Mouse (Mus musculus) lung, embryonic 14.5 days (tissue): Measurements from ENCODE around the gene Setd5. TPM values are rescaled to one million over a fixed set of nuclear protein-coding genes. Genes with fewer than 3 reads are reported as not detected.
A peak's percentile ranks its signal among the peaks of the same experiment; 100 is the strongest.

Source experiments
- ATAC-seq: fragments of 200-750 bp; cut with Nextera tagmentation; 2 replicates; pipeline ENCODE4 v1.8.0; 2017; ENCODE audit warnings: mild to moderate bottlenecking, moderate TSS enrichment, moderate library complexity; ENCODE audit not compliant: insufficient read depth
- DNase-seq: peaks from one replicate; pipeline ENCODE4 v3.0.0-alpha.2; 2015
- H3K27ac ChIP-seq: fragments of 300-500 bp; sonication (generic); 2 replicates; pipeline ENCODE4 v1.5.1; 2014; ENCODE audit warnings: low read depth, mild to moderate bottlenecking, moderate library complexity
- H3K27me3 ChIP-seq: fragments of 300-500 bp; sonication (generic); 2 replicates; pipeline ENCODE4 v1.6.1; 2014; ENCODE audit warnings: low read length, control low read depth; ENCODE audit not compliant: insufficient read depth
- H3K36me3 ChIP-seq: fragments of 300-500 bp; sonication (generic); 2 replicates; pipeline ENCODE4 v1.6.1; 2014; ENCODE audit warnings: control low read depth; ENCODE audit not compliant: insufficient read depth
- H3K4me1 ChIP-seq: fragments of 300-500 bp; sonication (generic); 2 replicates; pipeline ENCODE4 v1.6.1; 2014; ENCODE audit warnings: antibody characterized with exemption, control low read depth; ENCODE audit not compliant: insufficient read depth
- H3K4me2 ChIP-seq: fragments of 300-500 bp; sonication (generic); 2 replicates; pipeline ENCODE4 v1.6.1; 2014; ENCODE audit warnings: mild to moderate bottlenecking
- H3K4me3 ChIP-seq: fragments of 300-500 bp; sonication (generic); 2 replicates; pipeline ENCODE4 v1.5.1; 2014; ENCODE audit warnings: low read depth, low read length
- H3K9ac ChIP-seq: fragments of 300-500 bp; sonication (generic); 2 replicates; pipeline ENCODE4 v1.6.1; 2014
- H3K9me3 ChIP-seq: fragments of 300-500 bp; sonication (generic); 2 replicates; pipeline ENCODE4 v1.6.1; 2016; ENCODE audit warnings: low read depth, low read length, control low read depth
- CTCF ChIP-seq: IDR thresholded peaks from 2 replicates; pipeline ENCODE4 v1.5.1; 2016; ENCODE audit warnings: antibody characterized with exemption, low read depth
- WGBS: fragments of 180-500 bp; shearing (Covaris S2); extraction: QIAGEN DNeasy Blood & Tissue Kit; methylation state at CpG from one replicate; pipeline ENCODE4 v1.1.7; 2014; 5-methylcytosine and 5-hydroxymethylcytosine counted together
- polyA plus RNA-seq: library from polyadenylated mRNA; unstranded; fragments of >200 nt; fragmentation: Nextera tagmentation; extraction: Ambion mirVana; gene quantifications from 2 replicates; pipeline ENCODE4 v1.2.1, GENCODE M21; 2014

The Setd5 gene
- polyA plus RNA-seq, 1 experiment from 2014 or later: 96.9 TPM

DNA sequence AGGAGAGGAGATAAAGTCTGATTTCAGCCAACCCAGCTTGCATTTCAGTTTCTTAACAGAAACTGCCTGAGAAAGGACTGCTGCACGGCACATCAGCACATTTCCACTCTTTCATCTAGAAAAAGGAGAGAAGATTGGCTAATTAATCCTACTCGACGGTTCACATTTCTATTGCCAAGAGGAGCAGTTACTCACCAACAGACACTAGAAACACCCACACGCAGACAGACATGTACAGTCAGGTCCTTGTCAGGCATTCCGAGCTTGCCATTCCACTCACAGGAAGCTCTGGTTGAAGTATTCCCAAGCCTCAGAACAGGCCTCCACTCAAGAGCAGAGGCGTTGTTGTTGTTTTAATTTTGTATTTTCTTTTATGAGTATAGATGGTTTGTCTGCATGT is 42.7 kb upstream of the Setd5 start:
- H3K36me3 ChIP-seq: no peaks in the 10 kb centered on the region
- no peak for TF ChIP-seq CTCF
- WGBS: 77% methylated on average over 6 of the region's 6 CpGs
- no peaks in the 10 kb centered on the region for H3K27me3 ChIP-seq
- no peak overlapping the region for H3K4me3 ChIP-seq
- no peak overlapping the region for H3K9ac ChIP-seq
- H3K4me1 ChIP-seq: 0 out of 2 replicates have a peak, but pooled peaks cover 3% of the 10 kb centered on the region
- no peak overlapping the region for H3K27ac ChIP-seq
- DNase-seq: no peak
- no peaks in the 10 kb centered on the region for H3K9me3 ChIP-seq
- no peak overlapping the region for H3K4me2 ChIP-seq
- no peak for ATAC-seq

DNA sequence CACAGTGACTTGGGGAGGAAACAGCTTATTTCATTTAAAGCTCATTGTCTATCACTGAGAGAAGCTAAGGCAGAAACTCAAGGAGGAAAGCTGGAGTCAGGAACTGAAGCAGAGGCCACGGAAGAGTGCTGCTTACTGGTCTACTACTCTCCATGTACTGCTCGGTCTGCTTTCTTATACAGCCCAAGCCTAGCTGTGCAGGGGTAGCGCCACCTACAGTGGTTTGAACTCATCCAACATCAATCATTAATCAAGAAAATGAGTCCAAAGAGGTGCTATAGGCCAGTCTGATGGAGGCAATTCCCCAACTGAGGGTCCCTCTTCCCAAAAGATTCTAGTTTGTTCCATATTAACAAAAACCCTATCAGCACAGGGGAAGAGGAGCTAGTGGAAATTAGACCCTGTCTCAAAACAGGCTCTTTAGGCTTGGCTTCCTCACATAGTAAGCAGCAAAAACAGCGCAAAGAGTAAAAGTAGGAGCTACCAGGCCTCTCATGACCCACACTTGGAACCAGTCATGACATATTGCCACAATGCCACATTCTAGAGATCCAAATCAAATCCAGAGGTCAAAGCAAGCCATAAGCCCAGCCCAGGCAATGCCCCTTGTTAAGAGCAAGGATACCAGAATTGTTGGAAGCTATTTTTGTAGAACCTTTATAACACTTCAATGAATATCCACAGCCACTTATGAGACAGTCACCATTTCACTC is 40.5 kb upstream of the Setd5 start:
- H3K27me3 ChIP-seq: no peaks in the 10 kb centered on the region
- ATAC-seq (no peak), DNase-seq (no peak)
- no peaks in the 10 kb centered on the region for H3K36me3 ChIP-seq
- WGBS: 64% methylated on average over 4 of the region's 4 CpGs
- H3K4me2 ChIP-seq: no peak overlapping the region
- 0 out of 2 replicates have a peak, but pooled peaks cover 3% of the 10 kb centered on the region for H3K4me1 ChIP-seq
- no peaks in the 10 kb centered on the region for H3K9me3 ChIP-seq
- H3K9ac ChIP-seq: no peak overlapping the region
- no peak overlapping the region for H3K27ac ChIP-seq
- no peak for TF ChIP-seq CTCF
- no peak overlapping the region for H3K4me3 ChIP-seq

DNA sequence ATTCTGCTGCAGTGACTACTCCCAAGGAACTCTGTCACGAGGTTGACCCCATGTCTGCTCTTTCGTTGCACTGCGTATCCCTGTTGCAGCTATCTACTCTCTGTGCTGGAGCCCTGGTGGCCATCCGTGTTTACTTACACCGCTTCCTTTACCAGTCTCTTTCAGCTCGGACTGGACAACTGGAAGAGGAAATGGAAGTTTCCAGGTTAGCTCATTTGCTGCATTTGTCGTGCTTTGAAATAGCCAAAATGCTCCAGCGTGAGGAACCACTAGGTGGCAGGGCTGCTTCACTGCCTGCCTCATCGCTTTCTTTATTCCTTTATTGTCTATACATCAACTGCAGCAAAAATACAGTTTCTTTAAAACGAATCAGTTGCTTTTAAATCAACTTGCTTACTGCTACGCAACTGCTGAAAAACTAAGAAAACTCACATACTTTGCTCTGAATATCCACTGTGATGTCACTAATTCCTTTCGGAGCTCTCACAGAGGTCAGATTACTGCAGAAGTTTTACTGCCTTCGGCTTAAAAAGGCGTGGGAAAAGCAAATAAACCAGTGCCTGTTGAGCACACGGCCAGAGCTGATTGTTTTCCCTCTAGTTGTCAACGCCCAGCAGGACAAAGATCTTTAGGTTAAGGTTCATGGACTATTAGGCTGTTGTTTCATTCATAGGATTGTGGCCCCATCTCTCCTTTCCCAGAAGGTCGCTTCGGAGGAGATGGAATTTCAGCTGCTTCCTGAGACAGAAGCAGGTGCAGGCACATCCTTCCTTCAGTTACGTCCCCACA is 39.0 kb upstream of the Setd5 start:
- Histone ChIP-seq H3K4me1 (0 out of 2 replicates have a peak, but pooled peaks cover 3% of the 10 kb centered on the region), H3K36me3 (no peaks in the 10 kb centered on the region), H3K9ac (peak overlapping the region; percentile 35), H3K4me3 (peak overlapping the region; percentile 19), H3K27ac (peak overlapping the region; percentile 52; the same call in 1 of the 2 replicates), H3K9me3 (no peaks in the 10 kb centered on the region), H3K4me2 (peak overlapping the region; percentile 58), H3K27me3 (no peaks in the 10 kb centered on the region)
- peak; percentile 86 for DNase-seq
- 7% methylated on average over 19 of the region's 19 CpGs for WGBS
- TF ChIP-seq CTCF: peak; percentile 97
- peak; percentile 70 for ATAC-seq

DNA sequence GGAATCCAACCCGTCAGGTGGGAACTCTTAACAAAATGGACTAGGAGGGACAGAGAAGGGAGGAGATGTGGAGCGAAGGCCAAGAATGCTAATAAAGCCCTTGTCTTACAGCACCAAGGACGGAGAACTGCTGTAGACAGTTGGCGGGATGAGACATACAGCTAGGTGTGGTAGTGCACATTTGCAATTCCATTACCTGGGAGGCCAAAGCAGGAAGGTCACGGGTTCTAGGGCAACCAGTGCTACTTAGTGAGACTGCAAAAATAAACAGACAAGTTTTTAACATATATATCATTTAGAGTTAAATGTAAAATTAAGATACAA is 38.5 kb upstream of the Setd5 start:
- peak overlapping the region; percentile 58 for H3K4me2 ChIP-seq
- no peak for DNase-seq

DNA sequence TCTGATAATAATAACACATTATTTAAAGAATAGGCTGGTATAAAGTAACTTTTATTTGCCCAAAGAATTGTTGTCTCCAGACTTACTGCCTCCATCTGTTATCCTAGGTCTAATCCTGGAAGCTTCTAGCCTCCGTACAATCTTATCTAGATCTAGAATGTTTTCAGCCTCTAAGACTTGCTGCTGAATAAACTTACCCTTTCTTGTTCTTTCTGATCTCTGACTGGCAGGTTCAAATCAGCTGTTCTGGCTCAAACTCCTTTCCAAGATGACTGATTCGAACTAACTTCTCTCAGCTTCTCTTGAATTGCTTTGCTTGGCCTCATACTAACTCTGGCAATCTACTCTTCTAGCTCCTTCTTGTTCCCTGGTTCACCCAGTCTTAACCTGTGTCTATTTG is 36.8 kb upstream of the Setd5 start:
- 65% methylated on average over 2 of the region's 2 CpGs for WGBS
- no peaks in the 10 kb centered on the region for H3K27me3 ChIP-seq
- no peaks in the 10 kb centered on the region for H3K36me3 ChIP-seq
- no peak overlapping the region for H3K27ac ChIP-seq
- no peak overlapping the region for H3K4me3 ChIP-seq
- ATAC-seq: no peak
- no peak for DNase-seq
- H3K4me1 ChIP-seq: 0 out of 2 replicates have a peak, but pooled peaks cover 7% of the 10 kb centered on the region
- H3K9ac ChIP-seq: no peak overlapping the region
- H3K4me2 ChIP-seq: no peak overlapping the region
- no peak for TF ChIP-seq CTCF
- no peaks in the 10 kb centered on the region for H3K9me3 ChIP-seq

More for the DNA sequence above, 38.5 kb upstream of the Setd5 start:
- Histone ChIP-seq H3K36me3 (no peaks in the 10 kb centered on the region), H3K4me1 (0 out of 2 replicates have a peak, but pooled peaks cover 3% of the 10 kb centered on the region), H3K27me3 (no peaks in the 10 kb centered on the region), H3K4me3 (no peak overlapping the region), H3K9me3 (no peaks in the 10 kb centered on the region), H3K9ac (peak overlapping the region; percentile 29; the same call in 1 of the 2 replicates), H3K27ac (peak overlapping the region; percentile 52; the same call in 1 of the 2 replicates)
- no peak for TF ChIP-seq CTCF
- 33% methylated on average over 5 of the region's 5 CpGs for WGBS
- no peak for ATAC-seq

DNA sequence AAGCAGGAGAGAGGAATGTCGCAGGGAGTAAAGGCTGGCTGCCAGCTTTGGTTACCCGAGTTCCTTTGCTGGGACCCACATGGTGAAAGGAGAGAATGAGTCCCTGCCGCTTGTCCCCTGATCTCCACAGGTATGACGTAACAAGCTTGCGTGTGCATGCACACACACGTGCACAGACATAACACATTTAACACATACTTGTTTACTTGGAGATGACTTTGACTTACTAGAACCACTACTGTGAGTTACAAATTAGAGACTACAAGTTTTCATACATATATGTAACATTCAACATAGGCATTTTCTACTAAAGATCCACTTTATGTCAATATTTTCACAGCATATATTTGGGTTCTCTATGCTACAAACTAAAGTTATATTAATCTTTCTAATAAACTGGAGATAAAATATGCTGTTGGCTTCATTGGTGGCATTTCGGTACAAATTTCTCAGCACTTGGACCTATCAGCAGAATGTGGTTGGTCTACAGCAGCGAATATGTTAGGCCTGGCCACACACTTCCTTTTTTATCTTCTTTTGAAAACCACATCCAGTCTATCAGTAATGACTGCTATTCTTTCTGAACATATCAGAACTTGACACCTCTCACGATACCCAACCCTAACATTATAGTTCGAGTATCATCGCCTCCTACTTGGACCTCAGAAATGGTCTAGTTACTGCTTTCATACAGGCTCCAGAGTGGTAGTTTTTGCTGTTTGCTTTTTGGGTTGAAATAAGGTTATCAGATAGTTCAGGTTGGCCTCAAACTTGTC is 35.8 kb upstream of the Setd5 start:
- H3K27me3 ChIP-seq: no peaks in the 10 kb centered on the region
- ATAC-seq (no peak), DNase-seq (no peak)
- H3K36me3 ChIP-seq: no peaks in the 10 kb centered on the region
- no peak overlapping the region for H3K27ac ChIP-seq
- 77% methylated on average over 11 of the region's 11 CpGs for WGBS
- no peak for TF ChIP-seq CTCF
- H3K4me3 ChIP-seq: no peak overlapping the region
- H3K9ac ChIP-seq: no peak overlapping the region
- no peak overlapping the region for H3K4me2 ChIP-seq
- H3K4me1 ChIP-seq: 0 out of 2 replicates have a peak, but pooled peaks cover 7% of the 10 kb centered on the region
- H3K9me3 ChIP-seq: no peaks in the 10 kb centered on the region
